Mouse (Mus musculus) spleen, postnatal 10 days (tissue): ENCODE data around the gene Cd93.

Source experiments
- DNase-seq, 2 experiments: peaks; one replicate each; pipeline ENCODE4 v3.0.0; 2021 to 2022; ENCODE audit warnings: low spot score in 2 of 2

The Cd93 gene

GRCm38 (mm10) chr2:148443249-148443958 lies at the start of gene Cd93:
TSS of gene Cd93 (minus strand) at chr2:148443563.
- peak; percentile 23 to 54 for DNase-seq

- DNase-seq: no peak
Observed at GRCm38 (mm10) chr2:148492108-148492507, 48.7 kb upstream of the Cd93 start.

- DNase-seq: no peak
Observed at GRCm38 (mm10) chr2:148490150-148490549, 46.8 kb upstream of the Cd93 start.

- DNase-seq: no peak
Observed at GRCm38 (mm10) chr2:148488885-148489284, 45.5 kb upstream of the Cd93 start.

GRCm38 (mm10) chr2:148485576-148485975 lies 42.2 kb upstream of the Cd93 start:
- no peak for DNase-seq

- DNase-seq: no peak
Observed at GRCm38 (mm10) chr2:148480376-148480775, 37.0 kb upstream of the Cd93 start.

GRCm38 (mm10) chr2:148478141-148478701 lies 34.9 kb upstream of the Cd93 start:
- no peak for DNase-seq

GRCm38 (mm10) chr2:148477346-148477745 lies 34.0 kb upstream of the Cd93 start:
- DNase-seq: no peak

GRCm38 (mm10) chr2:148476576-148476975 lies 33.2 kb upstream of the Cd93 start:
- DNase-seq: no peak

GRCm38 (mm10) chr2:148475879-148476495 lies 32.6 kb upstream of the Cd93 start:
- no peak for DNase-seq

GRCm38 (mm10) chr2:148469341-148470238 lies 26.2 kb upstream of the Cd93 start:
- DNase-seq: no peak

- DNase-seq: no peak
Observed at GRCm38 (mm10) chr2:148467921-148468440, 24.6 kb upstream of the Cd93 start.

GRCm38 (mm10) chr2:148455341-148455740 lies 12.0 kb upstream of the Cd93 start:
- DNase-seq: no peak

GRCm38 (mm10) chr2:148454014-148454542 lies 10.7 kb upstream of the Cd93 start:
- DNase-seq: no peak

- DNase-seq: no peak
Observed at GRCm38 (mm10) chr2:148453061-148453460, 9.7 kb upstream of the Cd93 start.

- DNase-seq: no peak
Observed at GRCm38 (mm10) chr2:148451498-148451897, 8.1 kb upstream of the Cd93 start.

GRCm38 (mm10) chr2:148450616-148451015 lies 7.3 kb upstream of the Cd93 start:
- no peak for DNase-seq

GRCm38 (mm10) chr2:148449659-148450058 lies 6.3 kb upstream of the Cd93 start:
- DNase-seq: no peak

- DNase-seq: no peak
Observed at GRCm38 (mm10) chr2:148446446-148446845, 3.1 kb upstream of the Cd93 start.

GRCm38 (mm10) chr2:148445616-148446015 lies 2.3 kb upstream of the Cd93 start:
- DNase-seq: no peak

- no peak for DNase-seq
Observed at GRCm38 (mm10) chr2:148444472-148444871, 1.1 kb upstream of the Cd93 start.

GRCm38 (mm10) chr2:148442710-148443109 lies 653 bp downstream of the Cd93 start:
- peak; percentile 13 to 17 for DNase-seq
